Comparison of ENCODE assay signal across 18 mouse cellular contexts in the genomic region with DNA sequence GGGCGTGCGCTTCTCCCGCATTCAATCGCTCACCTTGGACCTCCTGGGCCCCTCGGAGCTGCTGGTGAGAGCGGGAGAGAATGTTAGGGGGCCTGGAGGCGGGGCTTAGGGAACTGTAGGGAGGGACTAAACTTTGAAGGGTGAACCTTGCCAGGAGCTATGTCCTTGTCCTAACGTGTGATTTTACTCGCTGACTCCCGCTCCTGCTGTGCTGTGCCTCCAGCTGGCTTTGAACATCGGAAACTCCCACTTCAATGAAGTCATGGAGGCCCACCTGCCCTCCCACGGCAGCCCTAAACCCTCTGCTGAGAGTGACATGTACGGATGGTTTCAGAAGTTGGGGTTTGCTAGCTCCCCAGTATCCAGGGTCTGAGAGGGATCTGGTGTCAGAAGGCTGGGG. TPM values are rescaled to one million over a fixed set of nuclear protein-coding genes. Genes with fewer than 3 reads are reported as not detected.
DNase-seq lines count a peak whose midpoint lies in the region; ATAC-seq lines count a peak whose summit lies in the region.
"Had no signal": no experiment of that assay in that cellular context is flagged by ENCODE, and none has a peak within 500 bp of the region (broad histone marks: within the 10 kb centered on the region; RNA-seq: fewer than 3 reads in every experiment).

No protein-coding gene starts in this region.

- no peak overlapping the region for H3K27ac ChIP-seq in heart, embryonic 11.5 days (ENCODE audit: low read depth, low read length)
- no peak overlapping the region for H3K27ac ChIP-seq in kidney, embryonic 15.5 days
- no peak overlapping the region for H3K27ac ChIP-seq in embryonic facial prominence, embryonic 11.5 days (replicated peaks; ENCODE audit: low read depth, low read length)
- H3K27ac ChIP-seq in limb, embryonic 11.5 days (replicated peaks; ENCODE audit: low read depth, low read length), result no peak overlapping the region
- H3K27ac ChIP-seq: kidney, postnatal 0 days; midbrain, embryonic 10.5 days; neural tube, embryonic 15.5 days had no signal

- no peak for DNase-seq in heart, adult 8-10 months (ENCODE audit: low spot score)
- no peak for DNase-seq in kidney, postnatal 10 days
- no peak for DNase-seq in embryonic facial prominence, embryonic 11.5 days (ENCODE audit: low spot score)
- DNase-seq in limb, embryonic 11.5 days (ENCODE audit: low spot score), result no peak
- DNase-seq in urinary bladder, postnatal 25 days (ENCODE audit: low spot score), result no peak
- DNase-seq: adrenal gland, postnatal 14 days; cerebellum, adult 11-12 months; cerebellum, postnatal 25 days; lung, embryonic 14.5 days; lung, postnatal 4 days; retina, postnatal 1 day; right cerebral cortex, postnatal 4 days had no signal

- H3K4me2 ChIP-seq in heart, embryonic 11.5 days, result peak overlapping the region; percentile 52
- peak overlapping the region; percentile 45 for H3K4me2 ChIP-seq in kidney, embryonic 15.5 days
- H3K4me2 ChIP-seq in embryonic facial prominence, embryonic 11.5 days (ENCODE audit: low read depth, low read length), result no peak overlapping the region
- H3K4me2 ChIP-seq in limb, embryonic 11.5 days (ENCODE audit: low read depth, severe bottlenecking), result peak overlapping the region; percentile 2; the same call in 1 of the 2 replicates
- H3K4me2 ChIP-seq: lung, embryonic 14.5 days; neural tube, embryonic 15.5 days had no signal

- H3K36me3 ChIP-seq in heart, embryonic 11.5 days (ENCODE audit: control insufficient read depth, insufficient read depth, low read length), result no peaks in the 10 kb centered on the region
- H3K36me3 ChIP-seq in kidney, embryonic 15.5 days, result peaks cover 4% of the 10 kb centered on the region; the same call in 1 of the 2 replicates
- H3K36me3 ChIP-seq in embryonic facial prominence, embryonic 11.5 days (replicated peaks; ENCODE audit: control insufficient read depth, insufficient read depth, low read depth, low read length), result no peaks in the 10 kb centered on the region
- no peaks in the 10 kb centered on the region for H3K36me3 ChIP-seq in limb, embryonic 11.5 days (ENCODE audit: control insufficient read depth, insufficient read depth, low read length)
- H3K36me3 ChIP-seq: neural tube, embryonic 15.5 days had no signal

- no peaks in the 10 kb centered on the region for H3K4me1 ChIP-seq in heart, embryonic 11.5 days (ENCODE audit: control insufficient read depth, insufficient read depth, low read length)
- peaks cover 12% of the 10 kb centered on the region for H3K4me1 ChIP-seq in kidney, embryonic 15.5 days
- H3K4me1 ChIP-seq in embryonic facial prominence, embryonic 11.5 days (ENCODE audit: control insufficient read depth, insufficient read depth, low read length), result no peaks in the 10 kb centered on the region; the same call in 1 of the 2 replicates
- H3K4me1 ChIP-seq in limb, embryonic 11.5 days (ENCODE audit: control insufficient read depth, insufficient read depth, low read length), result peaks cover 6% of the 10 kb centered on the region; the same call in 1 of the 2 replicates
- H3K4me1 ChIP-seq: neural tube, embryonic 15.5 days had no signal

- H3K27me3 ChIP-seq in heart, embryonic 11.5 days (ENCODE audit: control insufficient read depth, insufficient read depth, low read length), result peaks cover 40% of the 10 kb centered on the region
- peaks cover 34% of the 10 kb centered on the region for H3K27me3 ChIP-seq in kidney, embryonic 15.5 days
- peaks cover 21% of the 10 kb centered on the region for H3K27me3 ChIP-seq in embryonic facial prominence, embryonic 11.5 days (ENCODE audit: control insufficient read depth, insufficient read depth, low read length)
- H3K27me3 ChIP-seq in limb, embryonic 11.5 days (ENCODE audit: control insufficient read depth, insufficient read depth, low read length), result peaks cover 30% of the 10 kb centered on the region

- no peak overlapping the region for H3K9ac ChIP-seq in heart, embryonic 11.5 days (ENCODE audit: low read depth, low read length)
- H3K9ac ChIP-seq in kidney, embryonic 15.5 days, result no peak overlapping the region
- peak overlapping the region; percentile 41; the same call in 1 of the 2 replicates for H3K9ac ChIP-seq in embryonic facial prominence, embryonic 11.5 days (replicated peaks; ENCODE audit: low read length)
- no peak overlapping the region for H3K9ac ChIP-seq in limb, embryonic 11.5 days (ENCODE audit: low read length)
- H3K9ac ChIP-seq: lung, embryonic 14.5 days; neural tube, embryonic 15.5 days had no signal

- 18% methylated on average over 13 of the region's 13 CpGs for WGBS in heart, embryonic 11.5 days (ENCODE audit: insufficient replicate concordance)
- WGBS in kidney, embryonic 15.5 days, result 20% methylated on average over 13 of the region's 13 CpGs
- WGBS in embryonic facial prominence, embryonic 11.5 days, result 15% methylated on average over 13 of the region's 13 CpGs
- 6% methylated on average over 13 of the region's 13 CpGs for WGBS in limb, embryonic 11.5 days

- H3K9me3 ChIP-seq in heart, embryonic 11.5 days (replicated peaks; ENCODE audit: control insufficient read depth, low read length), result no peaks in the 10 kb centered on the region
- H3K9me3 ChIP-seq in kidney, embryonic 15.5 days (replicated peaks), result no peaks in the 10 kb centered on the region
- H3K9me3 ChIP-seq in embryonic facial prominence, embryonic 11.5 days (replicated peaks; ENCODE audit: control insufficient read depth, low read length), result no peaks in the 10 kb centered on the region
- H3K9me3 ChIP-seq in limb, embryonic 11.5 days (ENCODE audit: control insufficient read depth, low read length), result no peaks in the 10 kb centered on the region; the same call in 1 of the 2 replicates
- H3K9me3 ChIP-seq: midbrain, embryonic 10.5 days; neural tube, embryonic 15.5 days had no signal

- ATAC-seq in heart, embryonic 11.5 days (replicated peaks; ENCODE audit: insufficient number of reproducible peaks, low FRiP score, low TSS enrichment), result no peak
- no peak for ATAC-seq in kidney, embryonic 15.5 days (replicated peaks; ENCODE audit: low FRiP score)
- ATAC-seq in embryonic facial prominence, embryonic 11.5 days (replicated peaks; ENCODE audit: insufficient number of reproducible peaks, low FRiP score, low TSS enrichment, low read depth), result no peak
- ATAC-seq in limb, embryonic 11.5 days (ENCODE audit: insufficient number of reproducible peaks, low FRiP score, low TSS enrichment, low read depth), result no peak
- ATAC-seq: inflammation-experienced regulatory T-cells, adult 6 months had no signal

- H3K4me3 ChIP-seq in heart, embryonic 11.5 days (ENCODE audit: low read depth, low read length), result no peak overlapping the region
- H3K4me3 ChIP-seq in kidney, embryonic 15.5 days (replicated peaks), result peak overlapping the region; percentile 15
- H3K4me3 ChIP-seq in embryonic facial prominence, embryonic 11.5 days (ENCODE audit: low read depth, low read length), result no peak overlapping the region
- 0 out of 2 replicates have a peak overlapping the region, but pooled peaks have one; percentile 3 for H3K4me3 ChIP-seq in limb, embryonic 11.5 days (ENCODE audit: low read depth, low read length)
- H3K4me3 ChIP-seq: midbrain, embryonic 10.5 days; neural tube, embryonic 15.5 days had no signal

RNA-seq across cellular contexts. Expression of gene Tcea3, which starts 8.9 kb away (rescaled TPM):
- polyA plus RNA-seq in heart, embryonic 11.5 days (2014; fragmentation: Nextera tagmentation; extraction: Ambion mirVana), result 56.4 and 56.7 TPM in 2 replicates
- 100 to 1,000 TPM; 142 to 162 (median 148) TPM for total RNA-seq in heart, adult 8-10 months (2022)
- polyA plus RNA-seq in kidney, embryonic 15.5 days (2015; fragmentation: Nextera tagmentation; extraction: Ambion mirVana), result 10.9 and 12.5 TPM in 2 replicates
- polyA plus RNA-seq in embryonic facial prominence, embryonic 11.5 days (2014; fragmentation: Nextera tagmentation; extraction: Ambion mirVana), result 1.3 and 1.4 TPM in 2 replicates
- 3.1 and 3.8 TPM in 2 replicates for polyA plus RNA-seq in limb, embryonic 11.5 days (2014; fragmentation: Nextera tagmentation; extraction: Ambion mirVana)

RNA-seq across cellular contexts. Expression of gene Asap3, which starts 32.5 kb away (rescaled TPM):
- 1.8 and 2.1 TPM in 2 replicates for polyA plus RNA-seq in heart, embryonic 11.5 days (2014; fragmentation: Nextera tagmentation; extraction: Ambion mirVana)
- total RNA-seq in heart, adult 8-10 months (2022), result 10 to 100 TPM in 1 of 4 experiments, 1 to 10 TPM in 3; 6.8 to 12.6 (median 9.1) TPM
- polyA plus RNA-seq in kidney, embryonic 15.5 days (2015; fragmentation: Nextera tagmentation; extraction: Ambion mirVana), result 4.5 and 6.0 TPM in 2 replicates
- 2.8 and 2.9 TPM in 2 replicates for polyA plus RNA-seq in embryonic facial prominence, embryonic 11.5 days (2014; fragmentation: Nextera tagmentation; extraction: Ambion mirVana)
- 3.0 and 3.2 TPM in 2 replicates for polyA plus RNA-seq in limb, embryonic 11.5 days (2014; fragmentation: Nextera tagmentation; extraction: Ambion mirVana)

RNA-seq across cellular contexts. Expression of gene Zfp46, which starts 45.8 kb away (rescaled TPM):
- 18.4 and 20.6 TPM in 2 replicates for polyA plus RNA-seq in heart, embryonic 11.5 days (2014; fragmentation: Nextera tagmentation; extraction: Ambion mirVana)
- 10 to 100 TPM; 31.3 to 46.4 (median 39.0) TPM for total RNA-seq in heart, adult 8-10 months (2022)
- polyA plus RNA-seq in kidney, embryonic 15.5 days (2015; fragmentation: Nextera tagmentation; extraction: Ambion mirVana), result 22.8 TPM in 2 replicates
- polyA plus RNA-seq in embryonic facial prominence, embryonic 11.5 days (2014; fragmentation: Nextera tagmentation; extraction: Ambion mirVana), result 24.3 and 28.0 TPM in 2 replicates
- polyA plus RNA-seq in limb, embryonic 11.5 days (2014; fragmentation: Nextera tagmentation; extraction: Ambion mirVana), result 25.3 and 26.0 TPM in 2 replicates

Comparison
In these comparisons a context has a peak if more than half of its experiments do, and no peak if none do; other contexts are left out.
1. H3K4me3 ChIP-seq: peak in kidney, embryonic 15.5 days (single experiment) and limb, embryonic 11.5 days (single experiment); none in heart, embryonic 11.5 days (single experiment) and embryonic facial prominence, embryonic 11.5 days (single experiment).